Mouse (Mus musculus): ENCODE results near the gene Apaf1. TPM values are rescaled to one million over a fixed set of nuclear protein-coding genes. Genes with fewer than 3 reads are reported as not detected.

Gene Apaf1
- polyA plus RNA-seq, 1 experiment from 2014 or later: 14.1 TPM

DNA sequence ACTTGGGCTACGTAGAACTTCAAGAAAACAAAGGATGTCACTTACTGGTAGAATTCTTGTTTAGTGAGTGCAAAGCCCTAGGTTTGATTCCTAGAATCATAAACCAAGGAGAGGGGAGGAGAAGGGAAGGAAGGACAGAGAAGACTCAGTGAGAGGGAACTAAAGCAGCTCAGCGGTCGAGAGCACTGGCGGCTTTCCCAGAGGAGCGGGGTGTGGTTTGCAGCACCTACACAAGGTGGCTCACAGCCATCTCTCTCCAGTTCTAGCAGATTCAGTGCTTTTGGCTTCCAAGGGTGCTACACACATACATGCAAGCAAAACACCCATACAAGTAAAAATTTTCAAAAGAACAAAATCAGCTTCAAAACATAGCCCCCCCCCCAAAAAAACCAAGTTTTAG lies 82.7 kb downstream of the Apaf1 start:
- DNase-seq (ENCODE audit: low spot score) (no peak), ATAC-seq (replicated peaks; ENCODE audit: low FRiP score, low read depth) (no peak)
- H3K4me1 ChIP-seq (replicated peaks; ENCODE audit: insufficient read depth, low read length): no peaks in the 10 kb centered on the region
- 65% methylated on average over 5 of the region's 5 CpGs for WGBS
- H3K9me3 ChIP-seq (replicated peaks; ENCODE audit: low read length): no peaks in the 10 kb centered on the region
- no peaks in the 10 kb centered on the region for H3K27me3 ChIP-seq (ENCODE audit: insufficient read depth, low read length)
- H3K9ac ChIP-seq (ENCODE audit: low read depth, low read length): no peak overlapping the region
- no peak for TF ChIP-seq CTCF (IDR thresholded peaks at IDR 0.05; ENCODE audit: low read depth)
- no peak overlapping the region for H3K27ac ChIP-seq
- no peak overlapping the region for H3K4me2 ChIP-seq (ENCODE audit: low read length)
- peaks cover 6% of the 10 kb centered on the region for H3K36me3 ChIP-seq (ENCODE audit: insufficient read depth, low read length)
- H3K4me3 ChIP-seq (replicated peaks; ENCODE audit: low read depth, low read length): no peak overlapping the region

DNA sequence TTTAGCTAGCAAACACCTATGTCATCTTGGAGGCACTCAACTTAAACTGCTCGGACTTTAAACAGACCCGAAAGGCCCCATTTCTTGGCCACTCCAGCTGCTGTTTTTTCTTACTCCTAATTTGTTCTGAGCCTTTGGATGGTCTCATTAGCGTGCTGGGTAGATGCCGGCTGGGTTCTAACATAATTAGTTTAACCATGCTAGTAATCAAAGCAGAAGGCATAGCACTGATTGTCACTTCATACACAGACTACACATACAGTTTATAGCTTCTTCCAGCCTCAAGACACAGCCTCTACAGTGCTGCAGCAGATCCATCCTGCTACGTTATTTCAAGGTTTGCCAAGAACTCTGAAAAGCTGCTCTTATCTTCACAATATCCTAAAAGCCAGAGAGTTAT lies 88.7 kb downstream of the Apaf1 start:
- Histone ChIP-seq H3K9me3 (replicated peaks; ENCODE audit: low read length) (no peaks in the 10 kb centered on the region), H3K36me3 (ENCODE audit: insufficient read depth, low read length) (peaks cover 15% of the 10 kb centered on the region), H3K9ac (ENCODE audit: low read depth, low read length) (no peak overlapping the region), H3K27me3 (ENCODE audit: insufficient read depth, low read length) (no peaks in the 10 kb centered on the region), H3K4me3 (replicated peaks; ENCODE audit: low read depth, low read length) (no peak overlapping the region), H3K4me1 (replicated peaks; ENCODE audit: insufficient read depth, low read length) (no peaks in the 10 kb centered on the region), H3K4me2 (ENCODE audit: low read length) (no peak overlapping the region), H3K27ac (no peak overlapping the region)
- 84% methylated on average over 5 of the region's 5 CpGs for WGBS
- no peak for ATAC-seq (replicated peaks; ENCODE audit: low FRiP score, low read depth)
- TF ChIP-seq CTCF (IDR thresholded peaks at IDR 0.05; ENCODE audit: low read depth): no peak
- DNase-seq (ENCODE audit: low spot score): no peak

DNA sequence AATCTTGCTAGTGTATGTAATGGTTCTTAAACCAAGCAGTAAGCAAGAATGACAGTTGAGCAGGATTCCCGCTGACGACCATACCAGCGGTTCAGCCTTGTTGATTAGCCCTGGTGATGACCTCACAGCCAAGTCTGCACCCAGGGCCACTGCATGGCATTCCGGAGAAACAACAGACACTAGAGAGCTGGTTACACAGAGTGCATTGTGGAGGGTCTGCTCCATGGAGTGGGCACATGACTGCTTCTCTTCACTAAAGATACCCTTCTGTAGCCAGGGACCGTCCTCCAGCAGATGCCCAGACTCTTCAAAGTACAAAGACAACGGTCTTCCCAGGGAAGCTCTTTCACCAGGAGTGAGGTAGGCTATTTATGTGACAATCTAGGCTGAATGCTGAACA lies 90.3 kb downstream of the Apaf1 start:
- H3K27ac ChIP-seq: no peak overlapping the region
- ATAC-seq (replicated peaks; ENCODE audit: low FRiP score, low read depth) (no peak), DNase-seq (ENCODE audit: low spot score) (no peak)
- TF ChIP-seq CTCF (IDR thresholded peaks at IDR 0.05; ENCODE audit: low read depth): no peak
- no peaks in the 10 kb centered on the region for H3K4me1 ChIP-seq (replicated peaks; ENCODE audit: insufficient read depth, low read length)
- H3K9me3 ChIP-seq (replicated peaks; ENCODE audit: low read length): no peaks in the 10 kb centered on the region
- H3K4me2 ChIP-seq (ENCODE audit: low read length): no peak overlapping the region
- H3K27me3 ChIP-seq (ENCODE audit: insufficient read depth, low read length): no peaks in the 10 kb centered on the region
- WGBS: 94% methylated on average over 6 of the region's 6 CpGs
- H3K9ac ChIP-seq (ENCODE audit: low read depth, low read length): no peak overlapping the region
- peaks cover 15% of the 10 kb centered on the region for H3K36me3 ChIP-seq (ENCODE audit: insufficient read depth, low read length)
- no peak overlapping the region for H3K4me3 ChIP-seq (replicated peaks; ENCODE audit: low read depth, low read length)

DNA sequence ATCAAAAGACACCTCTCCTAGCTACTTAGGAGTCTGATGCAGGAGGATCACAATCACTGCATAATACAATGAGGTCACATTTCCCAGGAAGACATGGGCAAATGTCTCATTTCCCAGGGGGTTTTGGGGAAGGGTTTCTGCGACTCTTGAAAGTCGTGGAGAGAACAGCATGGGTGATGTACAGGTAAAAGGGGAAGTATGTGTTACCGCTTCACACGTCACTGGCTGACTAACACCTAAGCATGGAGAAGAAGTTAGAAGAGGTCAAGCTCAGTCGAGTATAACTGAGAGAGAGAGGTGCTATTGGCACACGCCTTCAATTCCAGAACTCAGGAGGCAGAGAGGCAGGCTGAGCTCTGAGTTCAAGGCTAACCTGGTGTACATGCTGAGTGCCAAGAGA lies 92.2 kb downstream of the Apaf1 start:
- peaks cover 10% of the 10 kb centered on the region for H3K36me3 ChIP-seq (ENCODE audit: insufficient read depth, low read length)
- no peak overlapping the region for H3K9ac ChIP-seq (ENCODE audit: low read depth, low read length)
- no peak overlapping the region for H3K27ac ChIP-seq
- no peaks in the 10 kb centered on the region for H3K9me3 ChIP-seq (replicated peaks; ENCODE audit: low read length)
- no peak overlapping the region for H3K4me3 ChIP-seq (replicated peaks; ENCODE audit: low read depth, low read length)
- TF ChIP-seq CTCF (IDR thresholded peaks at IDR 0.05; ENCODE audit: low read depth): no peak
- DNase-seq (ENCODE audit: low spot score) (no peak), ATAC-seq (replicated peaks; ENCODE audit: low FRiP score, low read depth) (no peak)
- 84% methylated on average over 6 of the region's 6 CpGs for WGBS
- no peak overlapping the region for H3K4me2 ChIP-seq (ENCODE audit: low read length)
- H3K27me3 ChIP-seq (ENCODE audit: insufficient read depth, low read length): no peaks in the 10 kb centered on the region
- no peaks in the 10 kb centered on the region for H3K4me1 ChIP-seq (replicated peaks; ENCODE audit: insufficient read depth, low read length)

GRCm38 (mm10) chr10:90983046-90983445 lies 99.5 kb downstream of the Apaf1 start:
- H3K27ac ChIP-seq: no peak overlapping the region
- peak; percentile 72 for DNase-seq (ENCODE audit: low spot score)
- 59% methylated on average over 8 of the region's 8 CpGs for WGBS
- H3K4me1 ChIP-seq (replicated peaks; ENCODE audit: insufficient read depth, low read length): no peaks in the 10 kb centered on the region
- H3K9ac ChIP-seq (ENCODE audit: low read depth, low read length): no peak overlapping the region
- no peaks in the 10 kb centered on the region for H3K36me3 ChIP-seq (ENCODE audit: insufficient read depth, low read length)
- no peak for TF ChIP-seq CTCF (IDR thresholded peaks at IDR 0.05; ENCODE audit: low read depth)
- H3K4me3 ChIP-seq (replicated peaks; ENCODE audit: low read depth, low read length): no peak overlapping the region
- H3K4me2 ChIP-seq (ENCODE audit: low read length): no peak overlapping the region
- no peaks in the 10 kb centered on the region for H3K9me3 ChIP-seq (replicated peaks; ENCODE audit: low read length)
- no peak for ATAC-seq (replicated peaks; ENCODE audit: low FRiP score, low read depth)
- no peaks in the 10 kb centered on the region for H3K27me3 ChIP-seq (ENCODE audit: insufficient read depth, low read length)

DNA sequence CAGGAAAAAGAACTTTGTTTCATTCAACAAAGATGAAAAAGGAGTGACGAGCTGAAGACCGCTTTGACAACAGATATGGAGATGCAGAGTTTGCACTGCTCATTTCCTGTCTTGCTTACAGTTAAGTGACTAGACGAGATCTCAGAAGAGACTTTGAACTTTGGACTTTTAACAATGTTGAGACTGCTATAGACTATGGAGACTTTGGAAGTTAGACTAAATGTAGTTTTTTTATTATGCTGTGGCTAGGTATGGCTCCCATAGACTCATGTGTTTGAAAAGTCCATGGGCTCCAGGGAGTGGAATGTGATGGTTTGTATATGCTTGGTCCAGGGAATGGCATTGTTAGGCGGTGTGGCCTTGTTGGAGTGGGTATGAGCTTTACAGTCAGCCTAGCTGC lies 100.8 kb downstream of the Apaf1 start:
- Histone ChIP-seq H3K9me3 (replicated peaks; ENCODE audit: low read length) (no peaks in the 10 kb centered on the region), H3K4me3 (replicated peaks; ENCODE audit: low read depth, low read length) (no peak overlapping the region), H3K27ac (no peak overlapping the region), H3K4me1 (replicated peaks; ENCODE audit: insufficient read depth, low read length) (no peaks in the 10 kb centered on the region), H3K4me2 (ENCODE audit: low read length) (no peak overlapping the region), H3K9ac (ENCODE audit: low read depth, low read length) (no peak overlapping the region), H3K27me3 (ENCODE audit: insufficient read depth, low read length) (no peaks in the 10 kb centered on the region), H3K36me3 (ENCODE audit: insufficient read depth, low read length) (no peaks in the 10 kb centered on the region)
- WGBS: 89% methylated on average over 4 of the region's 4 CpGs
- ATAC-seq (replicated peaks; ENCODE audit: low FRiP score, low read depth): no peak
- no peak for TF ChIP-seq CTCF (IDR thresholded peaks at IDR 0.05; ENCODE audit: low read depth)
- no peak for DNase-seq (ENCODE audit: low spot score)

DNA sequence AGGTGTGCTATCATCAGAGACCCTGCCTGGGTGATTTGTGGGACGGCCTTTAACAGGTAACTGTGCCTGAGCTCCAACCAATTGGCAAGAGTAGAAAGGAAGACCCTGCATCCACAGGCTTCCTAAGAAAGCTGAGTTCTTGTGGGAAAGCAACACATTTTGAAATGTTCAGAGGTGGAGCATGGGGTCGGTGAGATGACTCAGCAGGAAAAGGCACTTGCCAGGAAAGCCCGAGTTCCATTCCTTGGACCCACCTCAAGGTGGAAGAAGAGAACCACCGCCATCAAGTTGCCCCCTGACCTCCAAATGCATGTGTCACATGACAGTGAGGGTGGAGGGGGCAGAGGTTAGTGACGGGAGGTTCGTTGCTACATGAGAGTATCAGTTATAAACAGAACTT lies 108.1 kb downstream of the Apaf1 start:
- Histone ChIP-seq H3K9me3 (replicated peaks; ENCODE audit: low read length) (no peaks in the 10 kb centered on the region), H3K4me1 (replicated peaks; ENCODE audit: insufficient read depth, low read length) (0 out of 2 replicates have a peak, but pooled peaks cover 6% of the 10 kb centered on the region), H3K4me3 (replicated peaks; ENCODE audit: low read depth, low read length) (no peak overlapping the region), H3K9ac (ENCODE audit: low read depth, low read length) (no peak overlapping the region), H3K36me3 (ENCODE audit: insufficient read depth, low read length) (no peaks in the 10 kb centered on the region), H3K27me3 (ENCODE audit: insufficient read depth, low read length) (peaks cover 4% of the 10 kb centered on the region), H3K4me2 (ENCODE audit: low read length) (no peak overlapping the region), H3K27ac (no peak overlapping the region)
- ATAC-seq (replicated peaks; ENCODE audit: low FRiP score, low read depth): no peak
- TF ChIP-seq CTCF (IDR thresholded peaks at IDR 0.05; ENCODE audit: low read depth): no peak
- no peak for DNase-seq (ENCODE audit: low spot score)
- WGBS: 69% methylated on average over 6 of the region's 6 CpGs
